Mouse (Mus musculus): Measurements from ENCODE around the gene Rad51b. TPM values are rescaled to one million over a fixed set of nuclear protein-coding genes. Genes with fewer than 3 reads are reported as not detected.

Rad51b gene
- polyA plus RNA-seq, 1 experiment from 2014 or later = 8.0 TPM

GRCm38 (mm10) chr12:79588831-79589230, 291.7 kb downstream of the Rad51b start:
- WGBS = 96% methylated on average over 4 of the region's 4 CpGs
- Histone ChIP-seq H3K27ac (ENCODE audit: low read depth, low read length) (no peak overlapping the region), H3K9me3 (ENCODE audit: control insufficient read depth, low read length) (no peaks in the 10 kb centered on the region), H3K27me3 (ENCODE audit: control insufficient read depth, insufficient read depth, low read length) (no peaks in the 10 kb centered on the region), H3K4me2 (ENCODE audit: low read depth, low read length, severe bottlenecking) (no peak overlapping the region), H3K4me1 (replicated peaks; ENCODE audit: control insufficient read depth, insufficient read depth, low read length) (no peaks in the 10 kb centered on the region), H3K4me3 (ENCODE audit: low read depth, low read length) (no peak overlapping the region), H3K36me3 (ENCODE audit: control insufficient read depth, insufficient read depth, low read length) (no peaks in the 10 kb centered on the region), H3K9ac (ENCODE audit: low read length) (no peak overlapping the region)
- DNase-seq (ENCODE audit: low spot score) = no peak
- ATAC-seq (replicated peaks; ENCODE audit: low FRiP score) = no peak

GRCm38 (mm10) chr12:79592206-79592605, 295.1 kb downstream of the Rad51b start:
- H3K4me3 ChIP-seq (ENCODE audit: low read depth, low read length) = no peak overlapping the region
- H3K27ac ChIP-seq (ENCODE audit: low read depth, low read length) = no peak overlapping the region
- WGBS = 39% methylated on average over 4 of the region's 4 CpGs
- H3K4me1 ChIP-seq (replicated peaks; ENCODE audit: control insufficient read depth, insufficient read depth, low read length) = no peaks in the 10 kb centered on the region
- no peak overlapping the region for H3K4me2 ChIP-seq (ENCODE audit: low read depth, low read length, severe bottlenecking)
- no peaks in the 10 kb centered on the region for H3K9me3 ChIP-seq (ENCODE audit: control insufficient read depth, low read length)
- ATAC-seq (replicated peaks; ENCODE audit: low FRiP score) = no peak
- H3K9ac ChIP-seq (ENCODE audit: low read length) = no peak overlapping the region
- no peaks in the 10 kb centered on the region for H3K27me3 ChIP-seq (ENCODE audit: control insufficient read depth, insufficient read depth, low read length)
- DNase-seq (ENCODE audit: low spot score) = no peak
- no peaks in the 10 kb centered on the region for H3K36me3 ChIP-seq (ENCODE audit: control insufficient read depth, insufficient read depth, low read length)

GRCm38 (mm10) chr12:79596842-79597241, 299.8 kb downstream of the Rad51b start:
- Histone ChIP-seq H3K4me3 (ENCODE audit: low read depth, low read length) (no peak overlapping the region), H3K4me1 (replicated peaks; ENCODE audit: control insufficient read depth, insufficient read depth, low read length) (no peaks in the 10 kb centered on the region), H3K9ac (ENCODE audit: low read length) (no peak overlapping the region), H3K9me3 (ENCODE audit: control insufficient read depth, low read length) (no peaks in the 10 kb centered on the region), H3K4me2 (ENCODE audit: low read depth, low read length, severe bottlenecking) (no peak overlapping the region), H3K27me3 (ENCODE audit: control insufficient read depth, insufficient read depth, low read length) (no peaks in the 10 kb centered on the region), H3K36me3 (ENCODE audit: control insufficient read depth, insufficient read depth, low read length) (no peaks in the 10 kb centered on the region), H3K27ac (ENCODE audit: low read depth, low read length) (no peak overlapping the region)
- DNase-seq (ENCODE audit: low spot score) = no peak
- ATAC-seq (replicated peaks; ENCODE audit: low FRiP score) = no peak

GRCm38 (mm10) chr12:79597351-79597750, 300.3 kb downstream of the Rad51b start:
- H3K9me3 ChIP-seq (ENCODE audit: control insufficient read depth, low read length) = no peaks in the 10 kb centered on the region
- DNase-seq (ENCODE audit: low spot score) = no peak
- H3K36me3 ChIP-seq (ENCODE audit: control insufficient read depth, insufficient read depth, low read length) = no peaks in the 10 kb centered on the region
- H3K4me3 ChIP-seq (ENCODE audit: low read depth, low read length) = no peak overlapping the region
- H3K4me1 ChIP-seq (replicated peaks; ENCODE audit: control insufficient read depth, insufficient read depth, low read length) = no peaks in the 10 kb centered on the region
- H3K4me2 ChIP-seq (ENCODE audit: low read depth, low read length, severe bottlenecking) = no peak overlapping the region
- no peak for ATAC-seq (replicated peaks; ENCODE audit: low FRiP score)
- no peaks in the 10 kb centered on the region for H3K27me3 ChIP-seq (ENCODE audit: control insufficient read depth, insufficient read depth, low read length)
- 91% methylated on average over 2 of the region's 2 CpGs for WGBS
- no peak overlapping the region for H3K9ac ChIP-seq (ENCODE audit: low read length)
- H3K27ac ChIP-seq (ENCODE audit: low read depth, low read length) = no peak overlapping the region

GRCm38 (mm10) chr12:79597786-79598185, 300.7 kb downstream of the Rad51b start:
- H3K27ac ChIP-seq (ENCODE audit: low read depth, low read length) = no peak overlapping the region
- no peak overlapping the region for H3K4me2 ChIP-seq (ENCODE audit: low read depth, low read length, severe bottlenecking)
- no peaks in the 10 kb centered on the region for H3K9me3 ChIP-seq (ENCODE audit: control insufficient read depth, low read length)
- DNase-seq (ENCODE audit: low spot score) (no peak), ATAC-seq (replicated peaks; ENCODE audit: low FRiP score) (no peak)
- no peaks in the 10 kb centered on the region for H3K36me3 ChIP-seq (ENCODE audit: control insufficient read depth, insufficient read depth, low read length)
- no peaks in the 10 kb centered on the region for H3K4me1 ChIP-seq (replicated peaks; ENCODE audit: control insufficient read depth, insufficient read depth, low read length)
- no peak overlapping the region for H3K9ac ChIP-seq (ENCODE audit: low read length)
- H3K4me3 ChIP-seq (ENCODE audit: low read depth, low read length) = no peak overlapping the region
- no peaks in the 10 kb centered on the region for H3K27me3 ChIP-seq (ENCODE audit: control insufficient read depth, insufficient read depth, low read length)
- WGBS = 81% methylated on average over 2 of the region's 2 CpGs

GRCm38 (mm10) chr12:79598496-79598895, 301.4 kb downstream of the Rad51b start:
- Histone ChIP-seq H3K4me3 (ENCODE audit: low read depth, low read length) (no peak overlapping the region), H3K9ac (ENCODE audit: low read length) (no peak overlapping the region), H3K27me3 (ENCODE audit: control insufficient read depth, insufficient read depth, low read length) (no peaks in the 10 kb centered on the region), H3K36me3 (ENCODE audit: control insufficient read depth, insufficient read depth, low read length) (no peaks in the 10 kb centered on the region), H3K9me3 (ENCODE audit: control insufficient read depth, low read length) (no peaks in the 10 kb centered on the region), H3K4me2 (ENCODE audit: low read depth, low read length, severe bottlenecking) (no peak overlapping the region), H3K27ac (ENCODE audit: low read depth, low read length) (no peak overlapping the region), H3K4me1 (replicated peaks; ENCODE audit: control insufficient read depth, insufficient read depth, low read length) (no peaks in the 10 kb centered on the region)
- 61% methylated on average over 4 of the region's 4 CpGs for WGBS
- ATAC-seq (replicated peaks; ENCODE audit: low FRiP score) = no peak
- no peak for DNase-seq (ENCODE audit: low spot score)

GRCm38 (mm10) chr12:79598901-79599300, 301.8 kb downstream of the Rad51b start:
- no peaks in the 10 kb centered on the region for H3K4me1 ChIP-seq (replicated peaks; ENCODE audit: control insufficient read depth, insufficient read depth, low read length)
- no peak overlapping the region for H3K4me3 ChIP-seq (ENCODE audit: low read depth, low read length)
- no peak overlapping the region for H3K27ac ChIP-seq (ENCODE audit: low read depth, low read length)
- WGBS = 60% methylated on average over 2 of the region's 2 CpGs
- no peak for ATAC-seq (replicated peaks; ENCODE audit: low FRiP score)
- no peaks in the 10 kb centered on the region for H3K27me3 ChIP-seq (ENCODE audit: control insufficient read depth, insufficient read depth, low read length)
- H3K9ac ChIP-seq (ENCODE audit: low read length) = no peak overlapping the region
- no peaks in the 10 kb centered on the region for H3K36me3 ChIP-seq (ENCODE audit: control insufficient read depth, insufficient read depth, low read length)
- no peak for DNase-seq (ENCODE audit: low spot score)
- no peak overlapping the region for H3K4me2 ChIP-seq (ENCODE audit: low read depth, low read length, severe bottlenecking)
- no peaks in the 10 kb centered on the region for H3K9me3 ChIP-seq (ENCODE audit: control insufficient read depth, low read length)

- H3K27me3 ChIP-seq (ENCODE audit: control insufficient read depth, insufficient read depth, low read length) = no peaks in the 10 kb centered on the region
- no peak for ATAC-seq (replicated peaks; ENCODE audit: low FRiP score)
- H3K27ac ChIP-seq (ENCODE audit: low read depth, low read length) = no peak overlapping the region
- 34% methylated on average over 11 of the region's 11 CpGs for WGBS
- no peaks in the 10 kb centered on the region for H3K4me1 ChIP-seq (replicated peaks; ENCODE audit: control insufficient read depth, insufficient read depth, low read length)
- no peaks in the 10 kb centered on the region for H3K9me3 ChIP-seq (ENCODE audit: control insufficient read depth, low read length)
- no peaks in the 10 kb centered on the region for H3K36me3 ChIP-seq (ENCODE audit: control insufficient read depth, insufficient read depth, low read length)
- no peak for DNase-seq (ENCODE audit: low spot score)
- no peak overlapping the region for H3K4me2 ChIP-seq (ENCODE audit: low read depth, low read length, severe bottlenecking)
- no peak overlapping the region for H3K9ac ChIP-seq (ENCODE audit: low read length)
- no peak overlapping the region for H3K4me3 ChIP-seq (ENCODE audit: low read depth, low read length)
Observed at GRCm38 (mm10) chr12:79600149-79600769, 303.2 kb downstream of the Rad51b start.

GRCm38 (mm10) chr12:79602641-79603040, 305.6 kb downstream of the Rad51b start:
- DNase-seq (ENCODE audit: low spot score) = no peak
- no peaks in the 10 kb centered on the region for H3K9me3 ChIP-seq (ENCODE audit: control insufficient read depth, low read length)
- H3K27me3 ChIP-seq (ENCODE audit: control insufficient read depth, insufficient read depth, low read length) = no peaks in the 10 kb centered on the region
- WGBS = 89% methylated on average over 3 of the region's 3 CpGs
- no peaks in the 10 kb centered on the region for H3K36me3 ChIP-seq (ENCODE audit: control insufficient read depth, insufficient read depth, low read length)
- H3K27ac ChIP-seq (ENCODE audit: low read depth, low read length) = no peak overlapping the region
- no peak for ATAC-seq (replicated peaks; ENCODE audit: low FRiP score)
- H3K4me2 ChIP-seq (ENCODE audit: low read depth, low read length, severe bottlenecking) = no peak overlapping the region
- no peaks in the 10 kb centered on the region for H3K4me1 ChIP-seq (replicated peaks; ENCODE audit: control insufficient read depth, insufficient read depth, low read length)
- H3K9ac ChIP-seq (ENCODE audit: low read length) = no peak overlapping the region
- H3K4me3 ChIP-seq (ENCODE audit: low read depth, low read length) = no peak overlapping the region
